In the genomic region with DNA sequence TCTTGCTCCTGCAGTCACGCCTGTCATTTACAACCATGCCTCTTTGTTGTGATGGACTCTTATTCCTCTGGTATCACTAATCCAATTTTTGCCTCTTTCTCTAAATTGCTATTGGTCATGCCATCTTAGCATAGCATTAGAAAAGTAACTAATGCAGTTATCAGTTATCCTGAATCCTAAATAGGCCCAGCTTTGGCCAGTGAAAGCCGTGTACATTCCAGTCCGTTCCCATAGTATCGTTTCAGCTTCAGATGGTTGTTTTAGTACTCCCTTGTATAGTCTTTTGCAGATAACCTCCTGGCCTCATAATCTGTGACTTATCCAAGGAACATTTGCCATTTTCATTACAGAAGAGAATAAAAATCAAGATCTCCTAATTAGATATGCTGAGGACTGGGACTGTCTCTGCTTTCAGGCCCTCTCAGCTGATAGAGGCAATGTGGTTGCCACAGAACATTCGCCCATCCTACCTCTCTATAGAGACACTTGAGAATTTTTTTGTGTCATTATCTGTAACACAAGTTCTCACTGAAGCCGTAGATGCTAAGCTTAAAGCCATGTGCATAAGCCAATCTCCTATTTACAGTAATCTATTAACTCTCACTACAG, we compare ENCODE assay signal across 28 mouse cellular contexts.
A peak's percentile ranks its signal among the peaks of the same experiment; 100 is the strongest.
DNase-seq lines count a peak whose midpoint lies in the region; ATAC-seq and TF ChIP-seq lines count a peak whose summit lies in the region.
"Had no signal": no experiment of that assay in that cellular context is flagged by ENCODE, and none has a peak within 500 bp of the region (broad histone marks: within the 10 kb centered on the region; RNA-seq: fewer than 3 reads in every experiment).

No protein-coding gene starts in this region.

- DNase-seq in midbrain, embryonic 10.5 days (ENCODE audit: low spot score) = peak; percentile 11
- peak; percentile 40 for DNase-seq in brain, embryonic 14.5 days (ENCODE audit: low read depth)
- DNase-seq in lung, adult 2 months = no peak
- no peak for DNase-seq in thymus, adult 2 months
- DNase-seq: adrenal gland, adult 8-10 months; adrenal gland, postnatal 14 days; adrenal gland, postnatal 36 days; B cell, adult 2 months; cerebellum, adult 11-12 months; cerebellum, adult 2 months; cerebellum, adult 9-10 months; cerebellum, postnatal 10 days; cerebellum, postnatal 25 days had no signal

- no peak overlapping the region for H3K4me2 ChIP-seq in midbrain, embryonic 15.5 days
- no peak overlapping the region for H3K4me2 ChIP-seq in midbrain, embryonic 13.5 days (replicated peaks)
- H3K4me2 ChIP-seq in midbrain, embryonic 16.5 days (ENCODE audit: low read length) = no peak overlapping the region
- H3K4me2 ChIP-seq: embryonic facial prominence, embryonic 13.5 days; embryonic facial prominence, embryonic 15.5 days; forebrain, embryonic 12.5 days had no signal

- no peak overlapping the region for H3K9ac ChIP-seq in midbrain, embryonic 15.5 days
- no peak overlapping the region for H3K9ac ChIP-seq in midbrain, embryonic 13.5 days (replicated peaks)
- H3K9ac ChIP-seq in midbrain, embryonic 16.5 days (ENCODE audit: low read depth, low read length) = no peak overlapping the region
- H3K9ac ChIP-seq: embryonic facial prominence, embryonic 13.5 days; embryonic facial prominence, embryonic 15.5 days; forebrain, embryonic 12.5 days had no signal

- 69% methylated on average over 6 of the region's 6 CpGs for WGBS in midbrain, embryonic 10.5 days
- 37% methylated on average over 6 of the region's 6 CpGs for WGBS in midbrain, embryonic 15.5 days
- 39% methylated on average over 6 of the region's 6 CpGs for WGBS in midbrain, embryonic 13.5 days
- 46% methylated on average over 6 of the region's 6 CpGs for WGBS in midbrain, embryonic 16.5 days
- WGBS in lung, adult 2 months = 70% methylated on average over 6 of the region's 6 CpGs
- WGBS in thymus, adult 2 months = 89% methylated on average over 6 of the region's 6 CpGs

- H3K4me1 ChIP-seq in midbrain, embryonic 10.5 days = peaks cover 11% of the 10 kb centered on the region; the same call in 1 of the 2 replicates
- H3K4me1 ChIP-seq in midbrain, embryonic 15.5 days = no peaks in the 10 kb centered on the region; the same call in 1 of the 2 replicates
- peaks cover 7% of the 10 kb centered on the region for H3K4me1 ChIP-seq in midbrain, embryonic 13.5 days (replicated peaks)
- H3K4me1 ChIP-seq in midbrain, embryonic 16.5 days (ENCODE audit: control insufficient read depth, insufficient read depth, low read length) = 0 out of 2 replicates have a peak, but pooled peaks cover 7% of the 10 kb centered on the region
- H3K4me1 ChIP-seq in lung, adult 2 months (ENCODE audit: control insufficient read depth, insufficient read depth, low read length) = no peaks in the 10 kb centered on the region
- no peaks in the 10 kb centered on the region for H3K4me1 ChIP-seq in thymus, adult 2 months (replicated peaks; ENCODE audit: control insufficient read depth, insufficient read depth, low read length)
- H3K4me1 ChIP-seq: embryonic facial prominence, embryonic 13.5 days; embryonic facial prominence, embryonic 15.5 days; forebrain, embryonic 10.5 days; forebrain, embryonic 12.5 days had no signal

- no peak overlapping the region for H3K4me3 ChIP-seq in midbrain, embryonic 10.5 days
- no peak overlapping the region for H3K4me3 ChIP-seq in midbrain, embryonic 15.5 days
- H3K4me3 ChIP-seq in midbrain, embryonic 13.5 days (replicated peaks) = no peak overlapping the region
- H3K4me3 ChIP-seq in midbrain, embryonic 16.5 days (ENCODE audit: low read depth, low read length) = no peak overlapping the region
- no peak overlapping the region for H3K4me3 ChIP-seq in lung, adult 2 months (replicated peaks; ENCODE audit: extremely low read depth, low read depth, low read length)
- H3K4me3 ChIP-seq in thymus, adult 2 months (ENCODE audit: control insufficient read depth, insufficient read depth, low read length) = no peak overlapping the region
- H3K4me3 ChIP-seq: embryonic facial prominence, embryonic 13.5 days; embryonic facial prominence, embryonic 15.5 days; erythroblast, embryonic 14.5 days; forebrain, embryonic 10.5 days; forebrain, embryonic 12.5 days had no signal

- no peak for TF ChIP-seq POLR2A in brain, embryonic 14.5 days (IDR thresholded peaks at IDR 0.05; ENCODE audit: borderline replicate concordance, extremely low read depth, insufficient read depth, insufficient read length, poor library complexity, severe bottlenecking)
- no peak for TF ChIP-seq POLR2A in lung, adult 2 months (IDR thresholded peaks at IDR 0.05; ENCODE audit: borderline replicate concordance, extremely low read depth, low read depth, low read length)
- TF ChIP-seq POLR2A in thymus, adult 2 months (IDR thresholded peaks at IDR 0.05; ENCODE audit: control insufficient read depth, extremely low read depth, insufficient read depth, low read length, poor library complexity) = no peak

- no peaks in the 10 kb centered on the region for H3K9me3 ChIP-seq in midbrain, embryonic 10.5 days (replicated peaks)
- no peaks in the 10 kb centered on the region for H3K9me3 ChIP-seq in midbrain, embryonic 15.5 days
- H3K9me3 ChIP-seq in midbrain, embryonic 13.5 days = no peaks in the 10 kb centered on the region
- H3K9me3 ChIP-seq in midbrain, embryonic 16.5 days (replicated peaks; ENCODE audit: control insufficient read depth, low read length, poor library complexity, severe bottlenecking) = no peaks in the 10 kb centered on the region
- H3K9me3 ChIP-seq: embryonic facial prominence, embryonic 13.5 days; embryonic facial prominence, embryonic 15.5 days; forebrain, embryonic 10.5 days; forebrain, embryonic 12.5 days; G1E had no signal

- H3K27ac ChIP-seq in midbrain, embryonic 10.5 days (replicated peaks) = no peak overlapping the region
- no peak overlapping the region for H3K27ac ChIP-seq in midbrain, embryonic 15.5 days
- H3K27ac ChIP-seq in midbrain, embryonic 13.5 days = no peak overlapping the region
- no peak overlapping the region for H3K27ac ChIP-seq in midbrain, embryonic 16.5 days (ENCODE audit: low read length)
- no peak overlapping the region for H3K27ac ChIP-seq in thymus, adult 2 months (ENCODE audit: control insufficient read depth, insufficient read depth, low read length)
- H3K27ac ChIP-seq: embryonic facial prominence, embryonic 13.5 days; embryonic facial prominence, embryonic 15.5 days; forebrain, embryonic 10.5 days; forebrain, embryonic 12.5 days had no signal

- no peak for TF ChIP-seq CTCF in brain, embryonic 14.5 days (IDR thresholded peaks at IDR 0.05; ENCODE audit: borderline replicate concordance, extremely low read depth, insufficient read depth, insufficient read length)
- TF ChIP-seq CTCF in lung, adult 2 months (IDR thresholded peaks at IDR 0.05; ENCODE audit: insufficient read depth, low read length) = no peak
- TF ChIP-seq CTCF in thymus, adult 2 months (IDR thresholded peaks at IDR 0.05; ENCODE audit: borderline replicate concordance, control insufficient read depth, extremely low read depth, insufficient read depth, low read length, poor library complexity) = no peak

- no peak; the same call in 1 of the 2 replicates for ATAC-seq in midbrain, embryonic 15.5 days (replicated peaks)
- peak; percentile 68 for ATAC-seq in midbrain, embryonic 13.5 days
- peak; percentile 27; the same call in 1 of the 2 replicates for ATAC-seq in midbrain, embryonic 16.5 days
- ATAC-seq: activated CD4-positive, CD25-positive, alpha-beta regulatory T cell, adult 4 months; CD4-positive, CD25-positive, alpha-beta regulatory T cell, adult 4 months; forebrain, embryonic 14.5 days; forebrain, embryonic 16.5 days; Patski had no signal

- H3K27me3 ChIP-seq in midbrain, embryonic 10.5 days (ENCODE audit: low read depth, poor library complexity, severe bottlenecking) = no peaks in the 10 kb centered on the region; the same call in 1 of the 2 replicates
- H3K27me3 ChIP-seq in midbrain, embryonic 15.5 days (replicated peaks) = no peaks in the 10 kb centered on the region
- peaks cover 10% of the 10 kb centered on the region; the same call in 1 of the 2 replicates for H3K27me3 ChIP-seq in midbrain, embryonic 13.5 days
- H3K27me3 ChIP-seq in midbrain, embryonic 16.5 days (ENCODE audit: control insufficient read depth, insufficient read depth, low read depth, low read length) = no peaks in the 10 kb centered on the region
- H3K27me3 ChIP-seq in thymus, adult 2 months (ENCODE audit: control insufficient read depth, insufficient read depth, low read length) = no peaks in the 10 kb centered on the region
- H3K27me3 ChIP-seq: CH12.LX; embryonic facial prominence, embryonic 13.5 days; embryonic facial prominence, embryonic 15.5 days; forebrain, embryonic 12.5 days; Patski had no signal

- no peaks in the 10 kb centered on the region for H3K36me3 ChIP-seq in midbrain, embryonic 10.5 days
- H3K36me3 ChIP-seq in midbrain, embryonic 15.5 days (replicated peaks) = no peaks in the 10 kb centered on the region
- H3K36me3 ChIP-seq in midbrain, embryonic 13.5 days = no peaks in the 10 kb centered on the region
- H3K36me3 ChIP-seq in midbrain, embryonic 16.5 days (ENCODE audit: control insufficient read depth, insufficient read depth, low read length) = no peaks in the 10 kb centered on the region
- no peaks in the 10 kb centered on the region for H3K36me3 ChIP-seq in thymus, adult 2 months (ENCODE audit: control insufficient read depth, insufficient read depth, low read length)
- H3K36me3 ChIP-seq: embryonic facial prominence, embryonic 13.5 days; embryonic facial prominence, embryonic 15.5 days; forebrain, embryonic 10.5 days; forebrain, embryonic 12.5 days; G1E had no signal

Comparison
In these comparisons a context has a peak if more than half of its experiments do, and no peak if none do; other contexts are left out.
1. DNase-seq: peak in midbrain, embryonic 10.5 days (single experiment) and brain, embryonic 14.5 days (single experiment); none in lung, adult 2 months (single experiment) and thymus, adult 2 months (single experiment).